Mouse (Mus musculus) layer of hippocampus, postnatal 25 days (tissue): ENCODE results near the gene Ston1. TPM values are rescaled to one million over a fixed set of nuclear protein-coding genes. Genes with fewer than 3 reads are reported as not detected.

ENCODE experiments used
- DNase-seq, 2 experiments: peaks; one replicate each; pipeline ENCODE4 v3.0.0; 2022; ENCODE audit warnings: mixed read lengths in 2 of 2, low spot score in 1 of 2; ENCODE audit errors: extremely low spot score in 1 of 2
- total RNA-seq, 2 experiments: library from RNA; stranded (reverse); gene quantifications; 2 replicates each; pipeline ENCODE4 v1.2.3; 2021

Gene Ston1
- 10 to 100 TPM; 13.3 to 13.8 TPM for total RNA-seq

GRCm38 (mm10) chr17:88597222-88598055 lies at the start of gene Ston1:
Ston1 (plus strand) TSS chr17:88597684.
- DNase-seq = peak in 1 of 2 experiments; percentile 51

- no peak for DNase-seq
These were observed 47.9 kb upstream of the Ston1 start for GRCm38 (mm10) chr17:88549411-88550191.

- DNase-seq = no peak
These were observed 47.1 kb upstream of the Ston1 start for GRCm38 (mm10) chr17:88550351-88550750.

GRCm38 (mm10) chr17:88550981-88551940 lies 46.2 kb upstream of the Ston1 start:
- no peak for DNase-seq

GRCm38 (mm10) chr17:88552556-88552955 lies 44.9 kb upstream of the Ston1 start:
- DNase-seq = no peak

GRCm38 (mm10) chr17:88553001-88553449 lies 44.5 kb upstream of the Ston1 start:
- no peak for DNase-seq

- DNase-seq = no peak
These were observed 43.9 kb upstream of the Ston1 start for GRCm38 (mm10) chr17:88553473-88554087.

- DNase-seq = no peak
These were observed 41.3 kb upstream of the Ston1 start for GRCm38 (mm10) chr17:88556176-88556575.

GRCm38 (mm10) chr17:88556688-88557087 lies 40.8 kb upstream of the Ston1 start:
- DNase-seq = no peak

- DNase-seq = peak in 1 of 2 experiments; percentile 72
These were observed 39.2 kb upstream of the Ston1 start for GRCm38 (mm10) chr17:88558168-88558842.

GRCm38 (mm10) chr17:88563611-88564010 lies 33.9 kb upstream of the Ston1 start:
- DNase-seq = no peak

- DNase-seq = no peak
These were observed 27.5 kb upstream of the Ston1 start for GRCm38 (mm10) chr17:88569807-88570540.

GRCm38 (mm10) chr17:88570784-88571183 lies 26.7 kb upstream of the Ston1 start:
- DNase-seq = no peak

GRCm38 (mm10) chr17:88574811-88575210 lies 22.7 kb upstream of the Ston1 start:
- DNase-seq = no peak

GRCm38 (mm10) chr17:88578522-88579242 lies 18.8 kb upstream of the Ston1 start:
- DNase-seq = no peak

- DNase-seq = no peak
These were observed 16.9 kb upstream of the Ston1 start for GRCm38 (mm10) chr17:88580556-88580955.

GRCm38 (mm10) chr17:88581511-88582021 lies 15.9 kb upstream of the Ston1 start:
- DNase-seq = no peak

- no peak for DNase-seq
These were observed 14.5 kb upstream of the Ston1 start for GRCm38 (mm10) chr17:88582999-88583398.
